Mouse (Mus musculus): Measurements from ENCODE around the gene D8Ertd738e. TPM values are rescaled to one million over a fixed set of nuclear protein-coding genes. Genes with fewer than 3 reads are reported as not detected.

The D8Ertd738e gene
- total RNA-seq, 2 experiments from 2014 or later: 227 to 240 TPM

- intact Hi-C loops (cut with DNase I): no loop called here
- DNase-seq (ENCODE audit: low spot score): no peak
Observed at GRCm38 (mm10) chr8:84206666-84207065, 42.9 kb downstream of the D8Ertd738e start.

GRCm38 (mm10) chr8:84205073-84205472 lies 44.4 kb downstream of the D8Ertd738e start:
- intact Hi-C loops (cut with DNase I): no loop called here
- no peak for DNase-seq (ENCODE audit: low spot score)

GRCm38 (mm10) chr8:84203975-84204772 lies 45.3 kb downstream of the D8Ertd738e start:
- DNase-seq (ENCODE audit: low spot score): peak; percentile 88
- intact Hi-C loops (cut with DNase I): loop anchor here (5.0 kb wide), 1 partner anchor 503 kb away; no protein-coding TSS in a partner anchor

GRCm38 (mm10) chr8:84202938-84203917 lies 46.3 kb downstream of the D8Ertd738e start:
- intact Hi-C loops (cut with DNase I): loop anchor here (5.0 kb wide), 1 partner anchor 504 kb away; no protein-coding TSS in a partner anchor
- DNase-seq (ENCODE audit: low spot score): peak; percentile 90

GRCm38 (mm10) chr8:84202466-84202865 lies 47.1 kb downstream of the D8Ertd738e start:
- DNase-seq (ENCODE audit: low spot score): peak; percentile 66
- intact Hi-C loops (cut with DNase I): loop anchor here (5.0 kb wide), 1 partner anchor 505 kb away; no protein-coding TSS in a partner anchor

- intact Hi-C loops (cut with DNase I): loop anchor here (5.0 kb wide), 1 partner anchor 506 kb away; no protein-coding TSS in a partner anchor
- peak; percentile 86 for DNase-seq (ENCODE audit: low spot score)
Observed at GRCm38 (mm10) chr8:84201545-84202245, 47.8 kb downstream of the D8Ertd738e start.

GRCm38 (mm10) chr8:84200652-84201544 lies 48.6 kb downstream of the D8Ertd738e start:
- intact Hi-C loops (cut with DNase I): loop anchor here (5.0 kb wide), 1 partner anchor 506 kb away; no protein-coding TSS in a partner anchor
- peak; percentile 89 for DNase-seq (ENCODE audit: low spot score)

- intact Hi-C loops (cut with DNase I): loop anchor here (5.0 kb wide), 1 partner anchor 507 kb away; no protein-coding TSS in a partner anchor
- no peak for DNase-seq (ENCODE audit: low spot score)
Observed at GRCm38 (mm10) chr8:84200126-84200555, 49.4 kb downstream of the D8Ertd738e start.

- DNase-seq (ENCODE audit: low spot score): no peak
- intact Hi-C loops (cut with DNase I): loop anchor here (5.0 kb wide), 1 partner anchor 508 kb away; no protein-coding TSS in a partner anchor
Observed at GRCm38 (mm10) chr8:84199348-84200125, 50.0 kb downstream of the D8Ertd738e start.

- no peak for DNase-seq (ENCODE audit: low spot score)
- intact Hi-C loops (cut with DNase I): no loop called here
Observed at GRCm38 (mm10) chr8:84198871-84199270, 50.6 kb downstream of the D8Ertd738e start.

- intact Hi-C loops (cut with DNase I): no loop called here
- peak; percentile 96 for DNase-seq (ENCODE audit: low spot score)
Observed at GRCm38 (mm10) chr8:84197922-84198774, 51.4 kb downstream of the D8Ertd738e start.

- peak; percentile 95 for DNase-seq (ENCODE audit: low spot score)
- intact Hi-C loops (cut with DNase I): no loop called here
Observed at GRCm38 (mm10) chr8:84197141-84197921, 52.2 kb downstream of the D8Ertd738e start.

Data from heart, postnatal 25 days (tissue).